Mouse (Mus musculus): ENCODE data around the gene Fxyd3.

DNA sequence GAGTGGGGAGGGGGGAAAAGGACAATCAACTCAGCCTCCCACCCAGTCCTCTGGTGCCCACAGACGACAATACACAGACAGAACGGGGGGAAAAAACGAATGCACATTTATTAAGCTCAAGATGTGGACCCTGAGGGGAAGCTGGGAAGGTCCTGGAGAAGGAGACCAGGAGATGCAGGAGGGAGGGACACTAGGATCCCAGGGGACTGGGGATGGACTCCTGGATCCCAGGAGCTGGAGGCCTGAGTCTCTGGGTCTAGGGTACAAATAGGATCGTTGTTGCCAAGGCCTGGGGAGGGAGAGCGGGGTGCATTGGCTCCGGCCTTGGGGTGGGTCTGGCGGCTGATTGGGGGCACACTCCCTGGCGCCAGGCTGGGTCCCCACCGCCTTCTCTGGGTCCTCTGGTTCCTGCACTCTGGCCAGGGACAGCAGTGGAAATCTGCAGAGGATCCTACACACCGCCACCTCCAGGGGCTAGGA, 34.0 kb downstream of the Fxyd3 start, which contains the start of gene Fxyd5:
- TF ChIP-seq POLR2A (IDR thresholded peaks at IDR 0.05; ENCODE audit: control insufficient read depth in 1 of 2, insufficient read depth in 1 of 2, low read depth in 1 of 2, low read length in 2 of 2, poor library complexity in 1 of 2) (no peak; a peak in 1 of 4 replicates), CTCF (IDR thresholded peaks at IDR 0.05 in 2 of 3, conservative IDR thresholded peaks at IDR 0.05 in 1 of 3; ENCODE audit: control insufficient read depth in 1 of 3, insufficient read depth in 1 of 3, low read depth in 2 of 3, low read length in 3 of 3, poor library complexity in 1 of 3, severe bottlenecking in 1 of 3) (no peak)

Data from MEL (cell line).